Mouse (Mus musculus) C2C12 (cell line): ENCODE measurements around the gene Mup3. TPM values are rescaled to one million over a fixed set of nuclear protein-coding genes. Genes with fewer than 3 reads are reported as not detected.
"Not testable (repeated sequence)": the region's sequence is repeated elsewhere in the genome, so short reads cannot be mapped to it uniquely, and the experiment has no call there.

Experiments used
- H3K27me3 ChIP-seq: one replicate; pipeline ENCODE4 v1.6.1; 2011; ENCODE audit not compliant: control insufficient read depth, insufficient read depth, insufficient read length
- H3K36me3 ChIP-seq: one replicate; pipeline ENCODE4 v1.6.1; 2011; ENCODE audit not compliant: control insufficient read depth, insufficient read depth
- H3K4me3 ChIP-seq: one replicate; pipeline ENCODE4 v1.5.1; 2011; ENCODE audit warnings: mild to moderate bottlenecking, control low read depth; ENCODE audit not compliant: poor library complexity, insufficient read depth, severe bottlenecking
- H3K79me2 ChIP-seq: one replicate; pipeline ENCODE4 v1.6.1; 2011; ENCODE audit not compliant: control insufficient read depth, insufficient read depth
- H3K79me3 ChIP-seq: one replicate; pipeline ENCODE4 v1.6.1; 2011; ENCODE audit warnings: low read depth, control low read depth
- H3ac ChIP-seq: one replicate; pipeline ENCODE3; 2011; ENCODE audit warnings: low read depth; ENCODE audit not compliant: control insufficient read depth, insufficient read length
- CEBPB ChIP-seq: IDR thresholded peaks from one replicate; pipeline ENCODE4 v1.6.1; 2011; ENCODE audit warnings: low read depth, mild to moderate bottlenecking, control low read depth, moderate library complexity
- CTCF ChIP-seq: IDR thresholded peaks from one replicate; pipeline ENCODE4 v1.5.1; 2011; ENCODE audit not compliant: control insufficient read depth, insufficient read depth, insufficient read length
- FOSL1 ChIP-seq: IDR thresholded peaks from one replicate; pipeline ENCODE4 v1.8.0; 2011; ENCODE audit warnings: mild to moderate bottlenecking, low read length; ENCODE audit not compliant: poor library complexity, insufficient read depth, severe bottlenecking
- MAX ChIP-seq: IDR thresholded peaks from one replicate; pipeline ENCODE4 v1.6.1; 2011; ENCODE audit warnings: mild to moderate bottlenecking, control low read depth
- MYOD1 ChIP-seq: IDR thresholded peaks from one replicate; pipeline ENCODE4 v1.6.1; 2011; ENCODE audit warnings: low read depth; ENCODE audit not compliant: control insufficient read depth, insufficient read length
- MYOG ChIP-seq: IDR thresholded peaks from one replicate; pipeline ENCODE4 v1.6.1; 2011; ENCODE audit not compliant: control insufficient read depth, insufficient read length; ENCODE audit errors: extremely low read depth
- USF1 ChIP-seq: IDR thresholded peaks from one replicate; pipeline ENCODE4 v1.6.1; 2011; ENCODE audit warnings: low read depth, mild to moderate bottlenecking, control low read depth, moderate library complexity
- long read RNA-seq, 2 experiments: library from polyadenylated mRNA; unstranded; transcript quantifications; one replicate each; pipeline ENCODE4 v2.0.0; 2019 to 2020
- polyA plus RNA-seq: library from polyadenylated mRNA; unstranded; fragments of >200 nt; fragmentation: generic; extraction: Trizol; gene quantifications from one replicate; pipeline ENCODE4 v1.2.1, GENCODE M21; 2012; ENCODE audit warnings: missing spikeins

Gene Mup3
- not detected for polyA plus RNA-seq
- long read RNA-seq, experiment 1: 0 reads
- long read RNA-seq, experiment 2: 0 reads

- Histone ChIP-seq H3K27me3 (no peaks in the 10 kb centered on the region), H3K4me3 (no peak within 1 kb of the TSS), H3K36me3 (no peaks in the 10 kb centered on the region), H3K79me3 (no peaks in the 10 kb centered on the region), H3K79me2 (no peaks in the 10 kb centered on the region), H3ac (no peak within 1 kb of the TSS)
- TF ChIP-seq FOSL1: no peak
- TF ChIP-seq MYOG: no peak
- no peak for TF ChIP-seq CEBPB
- TF ChIP-seq MAX: no peak
- TF ChIP-seq CTCF: no peak
- TF ChIP-seq USF1: no peak
- no peak for TF ChIP-seq MYOD1
Measured at GRCm38 (mm10) chr4:62087241-62087640, at the start of gene Mup3. Gene Mup3 (minus strand): TSS chr4:62087342.

GRCm38 (mm10) chr4:62133706-62134105, 46.6 kb upstream of the Mup3 start:
- Histone ChIP-seq H3K36me3 (no peaks in the 10 kb centered on the region), H3K27me3 (no peaks in the 10 kb centered on the region), H3ac (no peak overlapping the region), H3K79me3 (no peaks in the 10 kb centered on the region), H3K79me2 (no peaks in the 10 kb centered on the region), H3K4me3 (no peak overlapping the region)
- no peak for TF ChIP-seq CEBPB
- TF ChIP-seq FOSL1: no peak
- TF ChIP-seq MYOD1: no peak
- TF ChIP-seq MAX: no peak
- TF ChIP-seq USF1: no peak
- TF ChIP-seq CTCF: no peak
- no peak for TF ChIP-seq MYOG

GRCm38 (mm10) chr4:62103366-62103765, 16.2 kb upstream of the Mup3 start:
- H3ac ChIP-seq, H3K79me2 ChIP-seq, H3K27me3 ChIP-seq, H3K36me3 ChIP-seq, H3K79me3 ChIP-seq, H3K4me3 ChIP-seq: not testable (repeated sequence)

GRCm38 (mm10) chr4:62087953-62088352, 811 bp upstream of the Mup3 start:
- TF ChIP-seq FOSL1 (no peak), CTCF (no peak), MYOG (no peak), CEBPB (no peak), MAX (no peak), USF1 (no peak), MYOD1 (no peak)
- H3K4me3 ChIP-seq: no peak overlapping the region
- no peaks in the 10 kb centered on the region for H3K79me3 ChIP-seq
- H3K27me3 ChIP-seq: no peaks in the 10 kb centered on the region
- H3K79me2 ChIP-seq: no peaks in the 10 kb centered on the region
- no peak overlapping the region for H3ac ChIP-seq
- H3K36me3 ChIP-seq: no peaks in the 10 kb centered on the region

- Histone ChIP-seq H3ac (no peak overlapping the region), H3K36me3 (no peaks in the 10 kb centered on the region), H3K79me2 (no peaks in the 10 kb centered on the region), H3K79me3 (no peaks in the 10 kb centered on the region), H3K4me3 (no peak overlapping the region), H3K27me3 (no peaks in the 10 kb centered on the region)
- no peak for TF ChIP-seq MAX
- no peak for TF ChIP-seq USF1
- TF ChIP-seq MYOG: no peak
- no peak for TF ChIP-seq FOSL1
- no peak for TF ChIP-seq CTCF
- no peak for TF ChIP-seq CEBPB
- no peak for TF ChIP-seq MYOD1
Measured at GRCm38 (mm10) chr4:62082755-62083154, 4.4 kb downstream of the Mup3 start.

- Histone ChIP-seq H3K4me3 (no peak overlapping the region), H3K79me2 (no peaks in the 10 kb centered on the region), H3K79me3 (no peaks in the 10 kb centered on the region), H3ac (no peak overlapping the region), H3K27me3 (no peaks in the 10 kb centered on the region), H3K36me3 (no peaks in the 10 kb centered on the region)
- TF ChIP-seq FOSL1 (no peak), CTCF (no peak), USF1 (no peak), MYOD1 (no peak), CEBPB (no peak), MAX (no peak), MYOG (no peak)
Measured at GRCm38 (mm10) chr4:62075126-62075525, 12.0 kb downstream of the Mup3 start.

- not testable (repeated sequence) for H3K27me3 ChIP-seq, H3K79me2 ChIP-seq, H3ac ChIP-seq, H3K79me3 ChIP-seq, H3K36me3 ChIP-seq, H3K4me3 ChIP-seq
Measured at GRCm38 (mm10) chr4:62054780-62055179, 32.4 kb downstream of the Mup3 start.

- H3ac ChIP-seq, H3K79me2 ChIP-seq, H3K36me3 ChIP-seq, H3K27me3 ChIP-seq, H3K79me3 ChIP-seq, H3K4me3 ChIP-seq: not testable (repeated sequence)
Measured at GRCm38 (mm10) chr4:62054058-62054457, 33.1 kb downstream of the Mup3 start, which contains the start of gene Mup20. Gene Mup20 (minus strand): TSS chr4:62054158.
